Mouse (Mus musculus) adrenal gland, postnatal 10 days (tissue): ENCODE measurements around the gene Rfwd3. TPM values are rescaled to one million over a fixed set of nuclear protein-coding genes. Genes with fewer than 3 reads are reported as not detected.
"Not testable (repeated sequence)": the region's sequence is repeated elsewhere in the genome, so short reads cannot be mapped to it uniquely, and the experiment has no call there.

Experiments
- DNase-seq: peaks from one replicate; pipeline ENCODE4 v3.0.0; 2021; ENCODE audit warnings: mixed read lengths
- long read RNA-seq, 2 experiments: library from polyadenylated mRNA; stranded (forward); transcript quantifications; one replicate each; pipeline ENCODE4 v2.0.0; 2021
- total RNA-seq, 2 experiments: library from RNA; stranded (reverse); gene quantifications; 2 replicates each; pipeline ENCODE4 v1.2.3; 2021

Rfwd3 gene
- 10 to 100 TPM; 38.5 to 53.0 TPM for total RNA-seq
- long read RNA-seq, experiment 1, full-length matches to known transcripts: 10 of 17 reads
- long read RNA-seq, experiment 1, partial matches to known transcripts: 6 of 17 reads
- long read RNA-seq, experiment 1, other reads (novel, unspliced or antisense): 1 of 17 reads
- long read RNA-seq, experiment 2, full-length matches to known transcripts: 13 of 18 reads
- long read RNA-seq, experiment 2, partial matches to known transcripts: 2 of 18 reads
- long read RNA-seq, experiment 2, other reads (novel, unspliced or antisense): 3 of 18 reads

DNA sequence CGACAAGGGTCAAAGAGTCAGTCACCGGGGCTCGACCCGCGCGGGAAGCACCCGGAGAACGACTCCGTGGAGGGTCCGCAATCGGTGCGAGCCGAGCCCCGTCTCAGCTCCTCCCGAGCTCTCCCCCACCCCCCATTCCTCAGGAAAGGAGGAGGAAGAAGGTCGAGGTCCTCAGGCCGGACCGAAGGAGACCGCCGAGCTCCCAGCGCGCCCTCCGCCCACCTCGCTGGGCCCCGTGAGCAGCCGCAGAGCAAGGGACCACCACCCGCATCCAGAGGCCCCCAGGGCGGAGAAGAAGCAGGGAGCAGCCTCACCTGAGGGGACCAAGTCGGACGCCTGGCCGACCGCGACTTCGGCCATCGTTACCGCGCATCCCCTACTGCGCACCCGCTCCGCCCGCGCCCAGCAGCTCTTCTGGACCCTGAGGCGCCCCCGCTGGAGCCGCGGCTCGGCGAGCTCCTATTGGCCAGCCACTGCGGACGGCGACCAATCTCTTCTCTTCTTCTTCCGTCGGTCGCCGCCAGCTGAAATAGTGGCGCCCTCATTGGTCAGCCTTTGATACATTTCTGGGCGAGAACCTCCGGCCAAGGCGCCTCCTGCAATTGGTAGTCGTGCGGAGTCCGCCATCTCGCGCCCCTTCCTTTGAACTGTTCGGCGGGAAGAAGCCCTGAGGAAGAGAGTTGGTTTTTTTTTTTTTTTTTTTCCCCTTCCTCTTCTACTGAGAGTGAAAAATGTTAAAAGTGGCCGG lies at the start of gene Rfwd3:
TSS of gene Rfwd3 (minus strand) at position 402 of the 748 bp plus-strand sequence.
- DNase-seq: peak; percentile 97

GRCm38 (mm10) chr8:111343225-111343624 lies 43.2 kb upstream of the Rfwd3 start:
- peak; percentile 92 for DNase-seq

DNA sequence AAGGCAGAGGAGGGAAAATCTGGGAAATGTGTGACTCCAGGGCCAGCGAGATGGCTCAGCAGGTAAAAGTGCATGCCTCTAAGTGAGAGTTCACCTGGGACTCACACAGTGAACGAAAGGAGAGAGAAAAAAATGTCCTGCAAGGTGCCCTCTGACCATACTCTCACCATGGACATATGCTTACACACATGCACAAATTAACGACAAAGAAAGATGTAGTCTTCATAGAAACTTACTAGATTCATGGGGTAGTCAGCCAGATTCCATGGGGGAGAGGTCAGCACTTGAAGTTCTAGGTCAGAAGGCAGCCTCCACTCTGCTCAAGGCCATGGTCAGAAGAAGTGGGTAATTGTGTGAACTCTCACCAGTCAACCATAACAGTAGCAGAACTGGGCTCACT lies 40.2 kb upstream of the Rfwd3 start:
- no peak for DNase-seq

DNA sequence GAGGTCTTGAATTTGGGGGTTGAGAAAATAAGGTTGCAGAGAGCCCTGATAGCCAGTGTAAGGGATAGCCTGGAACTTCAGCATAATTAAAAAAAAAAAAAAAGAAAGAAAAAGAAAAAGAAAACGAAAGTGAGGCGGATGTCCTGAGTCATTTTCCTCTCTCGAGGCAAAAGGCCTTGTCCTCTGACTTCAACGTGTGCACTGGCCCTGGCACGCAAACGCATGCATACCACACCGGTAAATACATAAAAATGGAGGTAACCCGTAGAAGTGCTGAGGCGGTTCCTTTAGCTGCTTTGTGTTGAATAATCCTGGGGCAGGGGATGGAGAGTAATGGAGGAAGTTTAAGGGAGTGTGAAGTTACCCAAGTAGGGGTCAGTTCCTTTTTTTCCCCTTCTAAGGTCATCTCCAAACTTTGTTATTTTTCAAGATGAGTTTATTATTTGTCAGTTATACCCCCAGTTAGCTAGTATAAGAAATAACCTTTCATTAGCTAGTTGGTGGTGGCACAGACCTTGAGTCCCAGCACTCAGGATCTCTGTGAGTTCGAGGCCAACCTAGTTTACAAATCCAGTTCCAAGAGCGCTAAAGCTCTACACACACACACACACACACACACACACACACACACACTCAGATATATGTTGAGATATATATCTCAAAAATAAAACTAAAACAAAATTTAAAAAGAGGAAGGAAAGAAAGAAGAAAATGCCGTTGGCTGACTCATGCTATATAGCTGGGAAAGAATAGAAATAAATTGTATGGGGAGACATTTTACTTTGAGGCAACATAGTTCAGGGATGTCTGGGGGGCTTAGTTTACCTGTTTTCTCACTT lies 38.6 kb upstream of the Rfwd3 start:
- peak; percentile 26 for DNase-seq

GRCm38 (mm10) chr8:111337890-111338347 lies 37.9 kb upstream of the Rfwd3 start, which contains the start of gene Mlkl:
Gene Mlkl, minus strand, starts transcription at chr8:111338177.
- DNase-seq: peak; percentile 74

- peak; percentile 26 for DNase-seq
Observed at GRCm38 (mm10) chr8:111337311-111337889, 37.4 kb upstream of the Rfwd3 start.

DNA sequence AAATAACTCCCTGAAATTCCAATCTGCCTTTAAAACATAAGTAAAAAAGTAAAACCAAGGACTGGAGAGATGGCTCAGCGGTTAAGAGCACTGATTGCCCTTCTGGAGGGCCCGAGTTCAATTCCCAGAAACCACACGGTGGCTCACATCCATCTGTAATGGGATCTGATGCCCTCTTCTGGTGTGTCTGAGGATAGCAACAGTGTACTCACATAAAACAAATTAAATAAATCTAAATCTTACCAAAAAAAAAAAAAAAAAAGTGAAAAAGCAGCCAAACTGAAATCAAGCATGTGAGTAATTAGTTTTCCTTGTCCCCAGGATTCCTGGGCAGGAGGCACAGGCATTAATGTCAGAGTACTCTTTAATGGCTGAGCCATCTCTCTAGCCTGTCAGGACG lies 36.7 kb upstream of the Rfwd3 start:
- DNase-seq: no peak

DNA sequence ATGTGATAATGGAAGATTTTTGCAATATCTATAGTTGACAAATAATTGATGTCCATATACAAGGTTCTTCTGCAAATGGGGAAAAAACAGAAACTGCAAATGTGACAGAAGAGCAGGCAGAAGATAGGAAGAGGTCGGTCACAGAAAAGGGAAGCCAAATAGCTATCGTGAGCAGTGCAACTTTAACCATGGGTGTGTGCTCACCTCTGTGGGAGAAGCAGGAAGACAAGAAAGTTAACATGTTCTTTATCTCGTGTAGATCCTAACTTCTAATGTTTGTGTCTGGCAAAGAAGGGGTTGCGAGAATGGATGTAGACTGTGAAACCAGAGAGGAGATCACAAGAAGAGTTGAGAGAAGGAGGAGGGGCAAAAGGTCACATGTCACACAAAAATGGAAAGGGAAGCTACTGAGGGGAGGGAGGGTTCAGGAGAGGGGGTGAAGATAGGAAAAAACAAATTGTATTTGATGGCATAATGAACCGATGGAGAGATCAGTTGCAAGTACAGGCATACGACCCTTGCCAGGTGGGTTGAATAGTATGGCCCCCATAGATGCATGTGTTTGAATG lies 25.3 kb upstream of the Rfwd3 start:
- DNase-seq: no peak

- DNase-seq: no peak
Observed at GRCm38 (mm10) chr8:111314729-111315128, 14.7 kb upstream of the Rfwd3 start.

DNA sequence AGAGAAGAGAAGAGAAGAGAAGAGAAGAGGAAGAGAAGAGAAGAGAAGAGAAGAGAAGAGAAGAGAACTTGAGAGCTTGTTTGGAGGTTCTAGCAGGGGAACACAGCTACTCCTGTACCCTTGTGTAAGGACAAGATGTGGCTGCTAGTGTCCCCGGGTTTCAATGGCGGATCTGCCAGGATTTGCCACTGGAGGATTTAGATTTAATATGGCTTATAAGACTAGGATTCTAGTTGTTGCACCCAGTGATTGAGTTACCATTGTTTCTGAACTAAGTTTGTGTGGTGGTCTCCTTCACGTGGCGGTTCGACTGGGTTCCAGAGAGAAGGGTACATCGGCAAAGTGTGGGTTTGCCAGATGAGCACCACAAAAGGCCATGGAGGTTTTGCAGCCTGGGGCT lies 13.9 kb upstream of the Rfwd3 start:
- not testable (repeated sequence) for DNase-seq

DNA sequence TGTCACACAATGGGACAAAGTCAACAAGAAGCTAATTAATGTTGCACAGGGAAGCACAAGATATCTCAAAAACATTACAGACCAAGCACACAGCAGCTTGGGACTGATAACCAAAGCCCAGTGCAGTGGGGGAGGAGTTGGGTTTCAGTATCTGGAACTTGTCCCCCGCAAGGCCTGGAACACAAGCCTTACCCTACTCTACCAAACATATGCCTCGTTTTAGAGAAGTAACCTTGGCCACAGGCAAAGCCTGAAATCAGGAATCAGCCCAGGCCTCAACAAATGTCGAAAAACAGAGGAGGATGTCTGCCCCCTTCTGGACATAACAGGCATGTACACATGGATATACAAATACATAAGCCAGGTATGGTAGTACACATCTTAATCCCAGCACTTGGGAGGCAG lies 12.7 kb upstream of the Rfwd3 start:
- DNase-seq: no peak

GRCm38 (mm10) chr8:111310006-111310405 lies 10.0 kb upstream of the Rfwd3 start:
- DNase-seq: not testable (repeated sequence)

GRCm38 (mm10) chr8:111305031-111305730 lies 5.2 kb upstream of the Rfwd3 start:
- peak; percentile 65 for DNase-seq

DNA sequence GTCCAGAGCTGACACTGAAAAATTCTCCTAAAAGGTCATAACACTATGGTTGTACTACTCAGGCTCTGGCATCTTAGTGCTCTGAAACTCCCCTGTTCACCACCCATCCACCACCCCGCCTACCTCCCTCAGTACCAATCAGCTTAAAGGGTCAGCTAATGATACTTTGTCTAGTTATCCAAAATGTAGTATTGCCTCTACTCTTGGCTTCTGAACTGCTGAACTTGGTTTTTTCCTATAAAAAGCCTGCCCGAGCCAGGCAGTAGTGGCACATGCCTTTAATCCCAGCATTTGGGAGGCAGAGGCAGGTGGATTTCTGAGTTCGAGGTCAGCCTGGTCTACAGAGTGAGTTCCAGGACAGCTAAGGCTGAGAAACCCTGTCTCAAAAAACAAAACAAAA lies 4.3 kb upstream of the Rfwd3 start:
- DNase-seq: no peak

- DNase-seq: not testable (repeated sequence)
Observed at GRCm38 (mm10) chr8:111303076-111303803, 3.2 kb upstream of the Rfwd3 start.

DNA sequence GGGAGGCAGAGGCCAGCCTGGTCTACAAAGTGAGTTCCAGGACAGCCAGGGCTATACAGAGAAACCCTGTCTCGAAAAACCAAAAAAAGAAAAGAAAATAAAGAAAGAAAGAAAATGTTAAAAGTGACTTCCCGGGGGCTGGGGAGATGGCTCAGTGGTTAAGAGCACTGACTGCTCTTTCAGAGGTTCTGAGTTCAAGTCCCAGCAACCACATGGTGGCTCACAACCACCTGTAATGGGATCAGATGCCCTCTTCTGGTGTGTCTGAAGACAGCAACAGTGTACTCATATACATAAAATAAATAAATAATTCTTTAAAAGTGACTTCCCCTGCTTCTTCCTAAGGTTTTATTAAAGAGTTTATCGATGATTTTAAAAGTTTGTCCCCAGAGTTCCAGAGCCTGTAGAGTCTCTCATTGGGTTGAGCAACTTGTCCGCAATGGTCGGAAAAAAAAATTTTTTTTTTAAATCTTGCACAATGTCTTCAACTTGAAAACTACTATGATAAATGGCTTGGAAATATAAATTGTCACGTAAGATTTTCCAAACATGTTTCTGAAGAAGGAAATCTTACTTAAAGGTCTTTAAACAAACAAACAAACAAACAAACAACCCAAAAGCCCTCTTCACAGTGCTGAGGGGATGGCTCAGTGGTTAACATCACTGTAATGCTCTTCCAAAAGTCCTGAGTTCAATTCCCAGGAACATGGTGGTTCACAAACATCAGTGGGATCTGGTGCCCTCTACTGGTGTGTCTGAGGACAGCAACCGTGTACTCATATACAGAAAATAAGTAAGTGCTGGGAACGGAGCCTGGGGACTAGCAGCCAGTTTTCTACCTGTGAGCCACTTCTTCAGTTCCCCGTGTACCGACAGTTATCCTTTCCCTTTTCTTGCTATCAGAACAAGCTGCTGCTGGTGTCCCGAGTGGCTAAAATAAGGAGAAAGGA lies 850 bp upstream of the Rfwd3 start:
- no peak for DNase-seq

GRCm38 (mm10) chr8:111299363-111299820 lies 630 bp downstream of the Rfwd3 start:
- DNase-seq: peak; percentile 73

DNA sequence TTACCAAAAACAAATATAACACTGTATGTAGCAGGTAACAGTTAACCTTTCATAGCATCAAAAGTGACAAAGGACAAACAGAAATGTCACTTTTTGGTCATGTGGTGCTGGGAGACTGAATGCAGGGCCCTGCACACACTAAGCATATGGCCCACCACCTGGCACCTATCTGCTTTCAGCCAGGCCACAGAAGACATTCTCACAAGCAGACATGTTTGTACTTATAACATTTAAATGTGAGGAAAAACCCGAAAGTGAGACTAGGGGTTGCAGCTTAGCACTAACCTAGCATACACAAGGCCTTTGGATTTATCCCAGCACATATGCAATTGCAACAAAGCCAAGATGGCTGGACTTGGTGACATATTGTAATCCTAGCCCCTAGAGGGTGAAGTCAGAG lies 2.0 kb downstream of the Rfwd3 start:
- DNase-seq: no peak

GRCm38 (mm10) chr8:111291733-111292132 lies 8.3 kb downstream of the Rfwd3 start:
- peak; percentile 77 for DNase-seq
